Mouse (Mus musculus) lung, postnatal 0 days (tissue): ENCODE measurements around the gene Mfap1a. TPM values are rescaled to one million over a fixed set of nuclear protein-coding genes. Genes with fewer than 3 reads are reported as not detected.

Experiments
- ATAC-seq: fragments of 200-750 bp; cut with Nextera tagmentation; 2 replicates; pipeline ENCODE4 v1.8.0; 2017; ENCODE audit warnings: moderate library complexity
- DNase-seq: peaks from one replicate; pipeline ENCODE4 v3.0.0-alpha.2; 2016; ENCODE audit warnings: low spot score
- H3K27ac ChIP-seq: fragments of 300-500 bp; sonication (generic); 2 replicates; pipeline ENCODE4 v1.5.1; 2014; ENCODE audit warnings: antibody characterized with exemption, mild to moderate bottlenecking, low read length, mixed read lengths
- H3K27me3 ChIP-seq: fragments of 300-500 bp; sonication (generic); replicated peaks from 2 replicates; pipeline ENCODE4 v1.6.1; 2014; ENCODE audit warnings: low read length, mixed read lengths; ENCODE audit not compliant: insufficient read depth
- H3K36me3 ChIP-seq: fragments of 300-500 bp; sonication (generic); 2 replicates; pipeline ENCODE4 v1.6.1; 2014; ENCODE audit warnings: low read length, mixed read lengths; ENCODE audit not compliant: insufficient read depth
- H3K4me1 ChIP-seq: fragments of 300-500 bp; sonication (generic); 2 replicates; pipeline ENCODE4 v1.6.1; 2014; ENCODE audit warnings: antibody characterized with exemption, low read depth, low read length, mixed read lengths; ENCODE audit not compliant: insufficient read depth
- H3K4me2 ChIP-seq: fragments of 300-500 bp; sonication (generic); replicated peaks from 2 replicates; pipeline ENCODE4 v1.6.1; 2014; ENCODE audit warnings: low read depth, mild to moderate bottlenecking, low read length, moderate library complexity, mixed read lengths
- H3K4me3 ChIP-seq: fragments of 300-500 bp; sonication (generic); 2 replicates; pipeline ENCODE4 v1.5.1; 2014; ENCODE audit warnings: low read depth, low read length
- H3K9ac ChIP-seq: fragments of 300-500 bp; sonication (generic); replicated peaks from 2 replicates; pipeline ENCODE4 v1.6.1; 2014; ENCODE audit warnings: low read depth, mild to moderate bottlenecking
- H3K9me3 ChIP-seq: fragments of 300-500 bp; sonication (generic); 2 replicates; pipeline ENCODE4 v1.6.1; 2016; ENCODE audit warnings: low read length, mixed read lengths
- CTCF ChIP-seq: IDR thresholded peaks from 2 replicates; pipeline ENCODE4 v1.5.1; 2016; ENCODE audit warnings: antibody characterized with exemption, mild to moderate bottlenecking
- EP300 ChIP-seq: IDR thresholded peaks from 2 replicates; pipeline ENCODE4 v1.6.1; 2016; ENCODE audit warnings: antibody characterized with exemption, mild to moderate bottlenecking, control low read depth
- WGBS: fragments of 180-500 bp; shearing (Covaris S2); extraction: QIAGEN DNeasy Blood & Tissue Kit; methylation state at CpG from one replicate; pipeline ENCODE4 v1.1.7; 2014; 5-methylcytosine and 5-hydroxymethylcytosine counted together
- polyA plus RNA-seq: library from polyadenylated mRNA; unstranded; fragments of >200 nt; fragmentation: Nextera tagmentation; extraction: Ambion mirVana; gene quantifications from 2 replicates; pipeline ENCODE4 v1.2.1, GENCODE M21; 2015

Gene Mfap1a
- polyA plus RNA-seq, 1 experiment from 2014 or later = 16.3 TPM

- H3K4me3 ChIP-seq = peak overlapping the region; percentile 99
- TF ChIP-seq CTCF (peak; percentile 22), EP300 (no peak)
- H3K4me1 ChIP-seq = 0 out of 2 replicates have a peak, but pooled peaks cover 2% of the 10 kb centered on the region
- H3K27ac ChIP-seq = peak overlapping the region; percentile 98
- WGBS = 0% methylated on average over 7 of the region's 7 CpGs
- DNase-seq = peak; percentile 75
- no peaks in the 10 kb centered on the region; the same call in 1 of the 2 replicates for H3K36me3 ChIP-seq
- H3K9ac ChIP-seq = peak overlapping the region; percentile 98
- no peak; the same call in 1 of the 2 replicates for ATAC-seq
- no peaks in the 10 kb centered on the region for H3K9me3 ChIP-seq
- no peaks in the 10 kb centered on the region for H3K27me3 ChIP-seq
- H3K4me2 ChIP-seq = peak overlapping the region; percentile 73
Observed at GRCm38 (mm10) chr2:121450093-121450492, 56.4 kb downstream of the Mfap1a start.

DNA sequence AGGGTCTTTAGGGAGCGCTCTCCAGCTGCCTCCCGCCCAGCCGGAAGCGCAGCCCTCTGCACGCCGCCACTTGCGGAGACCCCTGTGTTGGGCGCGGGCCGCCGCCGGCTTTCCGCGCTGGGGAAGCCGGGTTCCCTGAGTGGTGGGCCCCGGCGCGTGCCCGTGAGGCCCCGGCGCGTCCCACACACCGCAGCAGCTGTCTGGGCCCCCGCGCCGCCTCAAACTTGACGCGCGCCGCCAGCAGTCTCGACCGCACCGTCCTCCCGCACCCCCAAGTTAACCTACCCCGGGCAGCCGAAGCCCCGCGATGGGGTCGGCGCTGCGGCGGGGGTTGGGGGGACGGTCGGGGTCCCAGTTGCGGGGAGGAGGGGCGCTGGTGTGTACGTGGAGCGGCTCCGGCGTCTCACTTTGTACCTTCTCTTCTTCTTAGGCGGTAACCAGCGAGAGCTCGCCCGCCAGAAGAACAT is 56.9 kb downstream of the Mfap1a start:
- Histone ChIP-seq H3K9me3 (no peaks in the 10 kb centered on the region), H3K9ac (peak overlapping the region; percentile 98), H3K4me1 (0 out of 2 replicates have a peak, but pooled peaks cover 2% of the 10 kb centered on the region), H3K4me2 (peak overlapping the region; percentile 73), H3K27ac (peak overlapping the region; percentile 98), H3K27me3 (no peaks in the 10 kb centered on the region), H3K36me3 (no peaks in the 10 kb centered on the region; the same call in 1 of the 2 replicates), H3K4me3 (peak overlapping the region; percentile 99)
- DNase-seq (no peak), ATAC-seq (peak; percentile 10)
- WGBS = 2% methylated on average over 39 of the region's 54 CpGs
- no peak for TF ChIP-seq CTCF
- TF ChIP-seq EP300 = no peak

- Histone ChIP-seq H3K9ac (peak within 1 kb of the TSS; percentile 98), H3K9me3 (no peaks in the 10 kb centered on the region), H3K27ac (peak within 1 kb of the TSS; percentile 98), H3K4me2 (peak within 1 kb of the TSS; percentile 73), H3K27me3 (no peaks in the 10 kb centered on the region), H3K4me3 (peak within 1 kb of the TSS; percentile 99), H3K4me1 (0 out of 2 replicates have a peak, but pooled peaks cover 2% of the 10 kb centered on the region), H3K36me3 (no peaks in the 10 kb centered on the region; the same call in 1 of the 2 replicates)
- TF ChIP-seq CTCF (no peak), EP300 (no peak)
- ATAC-seq = peak; percentile 97
- peak; percentile 99 for DNase-seq
- WGBS = 1% methylated on average over 59 of the region's 74 CpGs
Observed at GRCm38 (mm10) chr2:121448739-121449535, 57.5 kb downstream of the Mfap1a start, which contains the start of gene Serf2. Gene Serf2, plus strand, starts transcription at chr2:121449195.

- no peaks in the 10 kb centered on the region; the same call in 1 of the 2 replicates for H3K36me3 ChIP-seq
- H3K9me3 ChIP-seq = no peaks in the 10 kb centered on the region
- H3K4me3 ChIP-seq = peak overlapping the region; percentile 39
- H3K9ac ChIP-seq = peak overlapping the region; percentile 27; the same call in 1 of the 2 replicates
- DNase-seq (peak; percentile 67), ATAC-seq (no peak)
- TF ChIP-seq EP300 = no peak
- TF ChIP-seq CTCF = peak; percentile 58
- 11% methylated on average over 9 of the region's 9 CpGs for WGBS
- 0 out of 2 replicates have a peak, but pooled peaks cover 2% of the 10 kb centered on the region for H3K4me1 ChIP-seq
- H3K4me2 ChIP-seq = peak overlapping the region; percentile 58
- H3K27me3 ChIP-seq = no peaks in the 10 kb centered on the region
- peak overlapping the region; percentile 93 for H3K27ac ChIP-seq
Observed at GRCm38 (mm10) chr2:121448136-121448535, 58.3 kb downstream of the Mfap1a start.

GRCm38 (mm10) chr2:121447006-121447405 is 59.5 kb downstream of the Mfap1a start:
- ATAC-seq (no peak), DNase-seq (no peak)
- no peak overlapping the region for H3K4me2 ChIP-seq
- H3K27me3 ChIP-seq = no peaks in the 10 kb centered on the region
- H3K9ac ChIP-seq = no peak overlapping the region
- TF ChIP-seq CTCF = no peak
- no peak for TF ChIP-seq EP300
- no peak overlapping the region for H3K4me3 ChIP-seq
- H3K27ac ChIP-seq = no peak overlapping the region
- H3K36me3 ChIP-seq = no peaks in the 10 kb centered on the region
- 79% methylated on average over 3 of the region's 3 CpGs for WGBS
- H3K9me3 ChIP-seq = no peaks in the 10 kb centered on the region
- peaks cover 11% of the 10 kb centered on the region; the same call in 1 of the 2 replicates for H3K4me1 ChIP-seq

DNA sequence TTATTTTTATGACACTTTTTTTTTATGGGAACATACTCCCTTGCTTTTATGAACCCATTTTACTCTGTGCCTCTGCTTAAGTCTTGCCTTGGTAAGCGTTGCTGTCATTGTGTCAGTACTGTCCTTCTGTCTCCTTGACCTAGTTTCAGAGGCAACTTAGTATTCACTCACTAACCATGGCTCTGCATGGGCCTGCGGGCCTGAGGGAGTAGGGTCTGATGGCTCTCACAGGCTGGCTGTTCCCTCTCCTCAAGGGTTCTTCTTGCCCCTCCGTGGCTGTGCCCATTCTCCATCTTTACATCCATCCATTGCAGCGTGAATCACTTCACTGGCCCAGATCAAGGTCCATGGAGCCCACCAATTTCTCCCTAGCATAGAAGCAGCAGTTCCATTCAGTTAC is 60.0 kb downstream of the Mfap1a start:
- no peak overlapping the region for H3K4me2 ChIP-seq
- H3K9me3 ChIP-seq = no peaks in the 10 kb centered on the region
- WGBS = 77% methylated on average over 4 of the region's 4 CpGs
- DNase-seq (no peak), ATAC-seq (no peak)
- no peak overlapping the region for H3K9ac ChIP-seq
- H3K27ac ChIP-seq = no peak overlapping the region
- H3K4me1 ChIP-seq = peaks cover 15% of the 10 kb centered on the region; the same call in 1 of the 2 replicates
- H3K27me3 ChIP-seq = no peaks in the 10 kb centered on the region
- H3K36me3 ChIP-seq = no peaks in the 10 kb centered on the region
- TF ChIP-seq EP300 (no peak), CTCF (no peak)
- no peak overlapping the region for H3K4me3 ChIP-seq
